Mouse (Mus musculus): ENCODE results near the gene Tenm4.

DNA sequence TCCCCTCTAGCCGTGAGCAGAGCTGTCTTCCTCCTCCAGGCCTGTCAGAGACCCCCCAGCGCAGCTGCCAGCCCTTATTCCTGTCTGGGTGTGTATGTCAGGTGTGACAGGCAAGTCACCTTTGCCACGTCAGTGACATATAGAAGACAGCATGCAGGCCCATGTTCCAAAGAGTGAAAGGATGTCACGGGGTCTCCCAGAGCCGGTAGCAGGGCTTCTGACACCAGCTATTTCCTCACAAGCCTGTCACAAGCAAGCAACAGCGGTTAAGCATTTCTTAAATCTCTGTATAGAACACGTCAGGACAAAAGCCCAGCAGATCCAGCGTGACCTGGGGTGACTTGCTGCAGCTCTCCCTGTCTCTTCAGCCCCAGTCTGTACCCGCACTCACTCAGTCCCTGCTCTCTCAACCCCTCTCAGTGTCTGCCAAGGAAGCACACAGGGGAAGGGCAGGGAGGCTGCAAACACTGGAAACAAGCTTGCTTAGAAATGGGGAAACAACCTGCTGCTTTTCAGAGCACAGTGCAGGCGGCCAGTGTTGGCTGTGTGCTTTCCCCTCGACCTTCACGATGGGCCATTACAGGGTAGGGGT lies 276.9 kb downstream of the Tenm4 start:
- TF ChIP-seq CTCF (IDR thresholded peaks at IDR 0.05; ENCODE audit: low read depth, low read length) (no peak), POLR2A (IDR thresholded peaks at IDR 0.05; ENCODE audit: extremely low read depth, insufficient read depth, low read length) (no peak)

Data from liver, adult 2 months (tissue).